Mouse (Mus musculus): ENCODE results near the gene Gm3047. TPM values are rescaled to one million over a fixed set of nuclear protein-coding genes. Genes with fewer than 3 reads are reported as not detected.

Gene Gm3047
- not detected for total RNA-seq (2023)

GRCm38 (mm10) chr14:4555105-4555504, at the start of gene Gm3047:
Gene Gm3047 (plus strand): TSS chr14:4555405.

Other genes with a start within 250 kb of the Gm3047 start
- not detected for gene Gm3149, start 238.1 kb upstream of the Gm3047 start, total RNA-seq (2023)
- gene 2610042L04Rik, start 220.6 kb upstream of the Gm3047 start, total RNA-seq (2023) = not detected
- gene Gm3159, start 157.9 kb upstream of the Gm3047 start, total RNA-seq (2023) = not detected
- gene Gm3164, start 140.0 kb upstream of the Gm3047 start, total RNA-seq (2023) = not detected
- gene Gm3173, start 124.4 kb upstream of the Gm3047 start, total RNA-seq (2023) = not detected
- not detected for gene Gm3182, start 73.7 kb upstream of the Gm3047 start, total RNA-seq (2023)
- gene Gm8159, start 76.9 kb downstream of the Gm3047 start, total RNA-seq (2023) = not detected
- not detected for gene Gm3239, start 108.8 kb downstream of the Gm3047 start, total RNA-seq (2023)
- gene Gm7876, start 153.8 kb downstream of the Gm3047 start, total RNA-seq (2023) = not detected
- not detected for gene Gm3252, start 171.4 kb downstream of the Gm3047 start, total RNA-seq (2023)
- not detected for gene Gm9602, start 220.9 kb downstream of the Gm3047 start, total RNA-seq (2023)

Data from monocyte, adult 59 days (primary cell).